Mouse (Mus musculus): ENCODE results near the gene Rex1bd.

Gene Rex1bd

GRCm38 (mm10) chr8:70506328-70507026 lies at the start of gene Rex1bd:
Rex1bd (minus strand) TSS chr8:70506752.
- DNase-seq (ENCODE audit: low spot score): peak; percentile 97

- no peak for DNase-seq (ENCODE audit: low spot score)
These were observed 48.7 kb upstream of the Rex1bd start for GRCm38 (mm10) chr8:70555079-70555747.

- peak; percentile 59 for DNase-seq (ENCODE audit: low spot score)
These were observed 47.2 kb upstream of the Rex1bd start for GRCm38 (mm10) chr8:70553740-70554139.

GRCm38 (mm10) chr8:70552836-70553235 lies 46.3 kb upstream of the Rex1bd start:
- no peak for DNase-seq (ENCODE audit: low spot score)

GRCm38 (mm10) chr8:70551558-70552161 lies 45.1 kb upstream of the Rex1bd start:
- DNase-seq (ENCODE audit: low spot score): no peak

- DNase-seq (ENCODE audit: low spot score): no peak
These were observed 43.0 kb upstream of the Rex1bd start for GRCm38 (mm10) chr8:70549412-70550184.

- no peak for DNase-seq (ENCODE audit: low spot score)
These were observed 41.2 kb upstream of the Rex1bd start for GRCm38 (mm10) chr8:70547762-70548161.

- no peak for DNase-seq (ENCODE audit: low spot score)
These were observed 39.9 kb upstream of the Rex1bd start for GRCm38 (mm10) chr8:70546412-70546811.

- DNase-seq (ENCODE audit: low spot score): no peak
These were observed 37.7 kb upstream of the Rex1bd start for GRCm38 (mm10) chr8:70544200-70544687.

GRCm38 (mm10) chr8:70541081-70541480 lies 34.5 kb upstream of the Rex1bd start:
- DNase-seq (ENCODE audit: low spot score): no peak

GRCm38 (mm10) chr8:70540507-70541071 lies 34.0 kb upstream of the Rex1bd start:
- no peak for DNase-seq (ENCODE audit: low spot score)

- DNase-seq (ENCODE audit: low spot score): no peak
These were observed 33.5 kb upstream of the Rex1bd start for GRCm38 (mm10) chr8:70540013-70540506.

- DNase-seq (ENCODE audit: low spot score): peak; percentile 100
These were observed 32.7 kb upstream of the Rex1bd start, which contains the start of gene Ell for GRCm38 (mm10) chr8:70539077-70539813. Ell (plus strand) TSS chr8:70539457.

- DNase-seq (ENCODE audit: low spot score): peak; percentile 100
These were observed 32.1 kb upstream of the Rex1bd start for GRCm38 (mm10) chr8:70538633-70539076.

- DNase-seq (ENCODE audit: low spot score): peak; percentile 77
These were observed 31.6 kb upstream of the Rex1bd start for GRCm38 (mm10) chr8:70538024-70538579.

GRCm38 (mm10) chr8:70535701-70536100 lies 29.1 kb upstream of the Rex1bd start:
- no peak for DNase-seq (ENCODE audit: low spot score)

- DNase-seq (ENCODE audit: low spot score): no peak
These were observed 28.7 kb upstream of the Rex1bd start for GRCm38 (mm10) chr8:70535221-70535620.

- DNase-seq (ENCODE audit: low spot score): no peak
These were observed 27.7 kb upstream of the Rex1bd start for GRCm38 (mm10) chr8:70534281-70534680.

GRCm38 (mm10) chr8:70530314-70530713 lies 23.8 kb upstream of the Rex1bd start:
- DNase-seq (ENCODE audit: low spot score): no peak

- DNase-seq (ENCODE audit: low spot score): no peak
These were observed 23.2 kb upstream of the Rex1bd start for GRCm38 (mm10) chr8:70529741-70530161.

Measured in testis, postnatal 10 days (tissue).